Mouse (Mus musculus) monocyte, adult 5-6 weeks (primary cell): ENCODE results near the gene Dync1li1. TPM values are rescaled to one million over a fixed set of nuclear protein-coding genes. Genes with fewer than 3 reads are reported as not detected.

Source experiments
- ATAC-seq: fragments of 153-309, 156-312 bp; replicated peaks from 2 replicates; pipeline ENCODE4 v1.8.0; 2017; ENCODE audit warnings: mild to moderate bottlenecking; ENCODE audit not compliant: low TSS enrichment, insufficient number of reproducible peaks, severe bottlenecking, poor library complexity, low FRiP score
- total RNA-seq: library from RNA; stranded (forward); fragments of 200-1000, 200-491, 200-594 nt; gene quantifications from 3 replicates; pipeline ENCODE4 v1.2.3, GENCODE M21; 2017

Gene Dync1li1
- total RNA-seq, 1 experiment from 2014 or later, result 93.5 TPM

DNA sequence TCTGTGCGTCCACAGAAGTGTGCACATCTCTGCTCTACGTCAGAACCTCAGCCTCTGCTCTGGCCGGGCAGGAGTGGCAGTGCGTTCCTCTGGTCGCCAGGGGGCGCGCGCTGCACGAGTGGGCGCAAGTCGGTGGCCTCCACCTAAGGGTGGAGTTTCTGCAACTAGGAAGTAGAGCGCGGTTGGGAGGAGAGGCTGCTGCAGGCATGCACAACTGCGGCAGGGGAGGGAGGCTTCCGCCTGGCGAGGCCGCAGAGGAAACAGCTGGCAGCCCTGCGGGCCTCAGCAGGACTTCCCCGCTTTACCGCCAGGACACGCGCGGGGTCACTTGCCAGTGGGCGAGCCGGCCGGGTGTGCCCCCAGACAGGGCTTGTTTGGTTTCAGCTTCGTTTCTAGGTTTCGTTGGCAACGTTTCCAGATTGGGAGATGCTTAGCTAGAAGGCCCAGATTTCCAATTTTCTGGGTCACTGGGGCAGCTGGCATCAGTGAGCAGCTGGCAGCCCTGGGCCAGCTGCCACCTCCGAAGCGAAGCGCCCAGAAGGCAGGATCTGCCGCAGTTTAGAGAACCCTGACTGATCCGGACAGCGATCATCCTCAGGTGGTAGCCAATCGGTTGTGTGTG lies 64.4 kb downstream of the Dync1li1 start:
- peak; percentile 91 for ATAC-seq

- no peak for ATAC-seq
Measured at GRCm38 (mm10) chr9:114758272-114758671, 69.7 kb downstream of the Dync1li1 start.

DNA sequence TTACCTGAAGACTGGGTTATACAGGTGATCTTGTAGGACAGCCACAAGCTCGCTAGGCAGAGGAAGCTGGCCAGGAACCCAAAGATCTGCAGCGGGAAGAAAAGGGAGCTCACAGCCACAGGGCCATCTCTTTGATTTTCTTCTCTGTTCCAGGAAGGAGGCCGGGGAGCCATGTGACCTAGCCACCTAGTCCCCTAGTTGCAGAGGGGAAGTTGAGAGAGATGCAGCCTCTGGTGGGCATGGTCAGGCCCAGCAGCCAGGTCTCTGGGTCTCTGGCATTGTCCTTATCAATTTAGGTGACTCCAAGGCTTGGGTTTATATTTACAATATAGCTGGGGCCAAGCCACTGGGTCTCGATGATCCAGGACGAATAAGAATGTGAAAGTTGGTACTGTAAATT lies 70.2 kb downstream of the Dync1li1 start:
- no peak for ATAC-seq

- no peak for ATAC-seq
Measured at GRCm38 (mm10) chr9:114759886-114760285, 71.3 kb downstream of the Dync1li1 start.

DNA sequence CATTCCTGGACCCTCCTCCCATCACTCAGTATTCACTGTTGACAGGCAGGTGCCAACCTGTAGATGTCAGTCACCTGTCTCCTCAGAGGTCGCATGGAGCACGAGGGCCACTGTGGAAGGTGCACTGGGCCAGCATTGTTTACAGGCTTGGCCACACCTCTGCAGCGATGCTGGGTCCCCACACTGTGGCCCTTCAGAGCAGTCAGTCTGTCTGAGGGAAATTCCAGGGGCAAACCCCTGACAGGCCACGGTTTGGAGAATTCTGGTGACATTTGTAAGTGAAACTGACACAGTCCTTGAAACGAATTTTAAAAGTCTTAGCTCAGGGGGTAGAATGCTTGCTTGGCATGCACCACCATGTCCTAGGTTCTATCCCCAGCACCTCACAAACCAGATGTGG lies 71.8 kb downstream of the Dync1li1 start:
- no peak for ATAC-seq

DNA sequence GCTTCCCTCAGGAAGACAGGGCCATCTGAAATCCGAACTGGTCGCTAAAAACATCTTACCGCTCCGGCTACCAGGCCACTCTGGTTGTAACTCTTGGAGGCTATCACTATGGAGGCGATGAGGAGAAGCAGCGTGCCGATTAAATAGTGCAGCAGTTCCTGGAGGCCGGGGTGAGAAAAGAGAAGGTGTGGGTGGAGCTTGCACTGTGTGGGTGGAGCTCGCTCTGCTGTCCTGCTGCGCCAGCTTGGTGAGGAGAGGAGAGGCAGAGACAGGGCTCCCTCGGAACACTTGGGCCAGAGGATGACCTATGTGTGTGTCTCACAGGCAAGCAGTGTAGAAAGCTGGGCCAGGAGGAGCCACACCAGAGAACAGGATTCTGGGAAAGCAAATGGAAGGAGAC lies 73.3 kb downstream of the Dync1li1 start:
- ATAC-seq, result no peak

- peak; percentile 20; the same call in 1 of the 2 replicates for ATAC-seq
Measured at GRCm38 (mm10) chr9:114763341-114763740, 74.8 kb downstream of the Dync1li1 start.

DNA sequence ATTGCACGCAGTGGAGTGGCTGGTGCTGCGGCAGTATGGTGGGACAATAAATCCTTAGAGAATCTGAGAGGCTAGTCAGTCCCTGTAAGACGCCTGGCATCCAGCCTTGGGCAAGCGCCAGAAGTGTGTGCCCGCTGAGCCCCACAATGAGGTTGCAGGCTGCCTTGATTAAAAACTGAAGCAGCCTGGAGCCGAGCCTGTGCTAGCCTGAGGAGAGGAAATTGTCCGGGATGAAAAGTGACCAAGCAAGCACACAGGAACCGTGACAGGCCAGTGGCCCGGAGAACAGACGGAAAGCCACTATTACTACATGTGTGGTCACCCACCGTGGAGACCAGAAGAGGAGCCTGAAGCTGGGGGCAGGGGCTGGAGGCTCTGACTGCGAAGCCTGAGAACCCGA lies 78.4 kb downstream of the Dync1li1 start:
- no peak for ATAC-seq

DNA sequence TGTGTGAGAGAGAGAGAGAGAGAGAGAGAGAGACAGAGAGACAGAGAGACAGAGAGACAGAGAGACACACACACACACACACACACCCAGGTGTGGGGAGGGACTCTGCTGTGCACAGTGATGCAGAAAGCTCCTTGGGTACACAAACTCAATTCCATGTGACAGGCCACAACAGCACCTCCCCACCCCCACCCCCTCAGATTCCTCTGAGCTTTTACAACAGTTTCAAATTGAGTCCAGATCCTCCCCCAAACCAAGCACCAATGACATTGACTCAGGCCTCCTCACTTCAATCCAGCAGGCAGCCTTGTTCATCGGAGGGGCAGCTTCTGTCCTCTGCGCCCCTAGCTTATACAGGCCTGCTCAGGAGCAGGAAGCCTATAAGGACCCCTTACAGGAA lies 78.9 kb downstream of the Dync1li1 start:
- no peak for ATAC-seq

- no peak for ATAC-seq
Measured at GRCm38 (mm10) chr9:114768066-114768465, 79.5 kb downstream of the Dync1li1 start.

- peak; percentile 89 for ATAC-seq
Measured at GRCm38 (mm10) chr9:114770224-114770623, 81.6 kb downstream of the Dync1li1 start.

GRCm38 (mm10) chr9:114771565-114771964 lies 83.0 kb downstream of the Dync1li1 start:
- ATAC-seq, result no peak

Other genes starting within 250 kb of the Dync1li1 start
- 0.19 to 0.43 TPM (median 0.38 TPM) in 3 replicates for gene Ccr4, start 183.9 kb upstream of the Dync1li1 start, total RNA-seq
- not detected in 3 replicates for gene C130032M10Rik, start 173.1 kb upstream of the Dync1li1 start, total RNA-seq
- gene Trim71, start 124.4 kb upstream of the Dync1li1 start, total RNA-seq, result 0.10 TPM in 1 of 3 replicates, not detected in the others
- gene Cnot10, start 48.6 kb upstream of the Dync1li1 start, total RNA-seq, result 32.0 to 44.8 TPM (median 42.1 TPM) in 3 replicates
- gene Cmtm6, start 42.3 kb downstream of the Dync1li1 start, total RNA-seq, result 131 to 163 TPM (median 138 TPM) in 3 replicates
- 95.2 to 128 TPM (median 119 TPM) in 3 replicates for gene Cmtm7, start 93.1 kb downstream of the Dync1li1 start, total RNA-seq
- 1.2 TPM in 1 of 3 replicates, not detected in the others for gene Cmtm8, start 155.4 kb downstream of the Dync1li1 start, total RNA-seq
- gene Gpd1l, start 245.2 kb downstream of the Dync1li1 start, total RNA-seq, result 21.8 to 25.5 TPM (median 22.6 TPM) in 3 replicates